ENCODE assay signal across 9 mouse cellular contexts in the genomic region with DNA sequence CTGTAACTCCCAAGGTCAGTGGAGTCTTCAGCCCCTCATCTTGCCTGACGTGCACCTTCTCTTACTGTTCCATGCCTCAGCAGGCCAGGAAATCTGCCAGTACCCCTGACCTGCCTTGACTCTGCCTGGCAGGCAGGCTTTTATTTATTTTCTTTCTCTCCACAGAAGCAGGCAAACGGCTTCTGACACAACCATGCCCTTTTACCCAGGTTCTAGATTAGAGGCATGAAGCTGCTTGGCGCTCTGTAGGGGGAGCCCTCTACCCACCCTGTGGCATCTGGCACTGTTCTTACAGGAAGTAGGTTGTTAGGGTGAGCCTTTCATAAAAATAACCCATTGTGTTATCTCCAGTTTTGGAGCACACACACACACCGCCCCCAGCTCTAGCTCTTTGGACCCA. TPM values are rescaled to one million over a fixed set of nuclear protein-coding genes. Genes with fewer than 3 reads are reported as not detected.
DNase-seq lines count a peak whose midpoint lies in the region; ATAC-seq and TF ChIP-seq lines count a peak whose summit lies in the region.
"Had no signal": no experiment of that assay in that cellular context is flagged by ENCODE, and none has a peak within 500 bp of the region (broad histone marks: within the 10 kb centered on the region; RNA-seq: fewer than 3 reads in every experiment).

No protein-coding gene starts in this region.

- peaks cover 35% of the 10 kb centered on the region for H3K36me3 ChIP-seq in kidney, embryonic 16.5 days (ENCODE audit: insufficient read depth, low read length)
- peaks cover 2 to 7% of the 10 kb centered on the region in 2 experiments; a peak in 3 of 4 replicates for H3K36me3 ChIP-seq in MEL (ENCODE audit: control insufficient read depth in 1 of 2, insufficient read depth in 2 of 2, low read length in 2 of 2)

- H3K4me3 ChIP-seq in kidney, embryonic 16.5 days (ENCODE audit: low read length): no peak overlapping the region
- H3K4me3 ChIP-seq in MEL (ENCODE audit: control insufficient read depth in 1 of 2, insufficient read depth in 1 of 2, low read depth in 2 of 2, low read length in 2 of 2): no peak overlapping the region
- H3K4me3 ChIP-seq: hindbrain, embryonic 15.5 days had no signal

- H3K27ac ChIP-seq in kidney, embryonic 16.5 days (ENCODE audit: low read length): no peak overlapping the region
- H3K27ac ChIP-seq in MEL (ENCODE audit: control insufficient read depth, low read depth, low read length): no peak overlapping the region
- H3K27ac ChIP-seq: hindbrain, embryonic 15.5 days had no signal

- DNase-seq in kidney, adult 18-20 months: peak; percentile 18
- DNase-seq in MEL (ENCODE audit: low read depth, low spot score): peak; percentile 54
- DNase-seq in fat pad, adult 2 months (ENCODE audit: extremely low read depth, low read depth, low spot score): peak; percentile 68
- DNase-seq in frontal cortex, adult 2 months (ENCODE audit: extremely low spot score in 1 of 2, low spot score in 1 of 2): no peak
- no peak for DNase-seq in frontal cortex, postnatal 36 days (ENCODE audit: low spot score in 2 of 2)
- no peak for DNase-seq in layer of hippocampus, postnatal 14 days (ENCODE audit: low spot score in 2 of 2)

- peaks cover 13% of the 10 kb centered on the region for H3K4me1 ChIP-seq in kidney, embryonic 16.5 days (ENCODE audit: insufficient read depth, low read length)
- peaks cover 0 to 15% of the 10 kb centered on the region in 2 experiments; a peak in 2 of 4 replicates for H3K4me1 ChIP-seq in MEL (ENCODE audit: control insufficient read depth in 1 of 2, insufficient read depth in 2 of 2, low read length in 2 of 2)

- no peak for TF ChIP-seq POLR2A in MEL (IDR thresholded peaks at IDR 0.05; ENCODE audit: control insufficient read depth in 1 of 2, insufficient read depth in 1 of 2, low read depth in 1 of 2, low read length in 2 of 2, poor library complexity in 1 of 2)

- WGBS in kidney, embryonic 16.5 days: 65% methylated on average over 4 of the region's 4 CpGs

- 0 out of 4 replicates have a peak, but pooled peaks of 1 of the 2 experiments have one; percentile 11 for TF ChIP-seq EP300 in MEL (IDR thresholded peaks at IDR 0.05; ENCODE audit: low read depth in 1 of 2, low read length in 2 of 2)

- TF ChIP-seq CTCF in MEL (IDR thresholded peaks at IDR 0.05 in 2 of 3, conservative IDR thresholded peaks at IDR 0.05 in 1 of 3; ENCODE audit: control insufficient read depth in 1 of 3, insufficient read depth in 1 of 3, low read depth in 2 of 3, low read length in 3 of 3, poor library complexity in 1 of 3, severe bottlenecking in 1 of 3): peak in 2 of 3 experiments; percentile 51 to 52; a peak in 4 of 6 replicates

- H3K9me3 ChIP-seq in kidney, embryonic 16.5 days (ENCODE audit: low read length): no peaks in the 10 kb centered on the region
- H3K9me3 ChIP-seq in MEL (replicated peaks; ENCODE audit: insufficient read depth, low read length): no peaks in the 10 kb centered on the region
- H3K9me3 ChIP-seq: hindbrain, embryonic 15.5 days had no signal

- H3K9ac ChIP-seq in kidney, embryonic 16.5 days (replicated peaks; ENCODE audit: low read length): no peak overlapping the region
- no peak overlapping the region for H3K9ac ChIP-seq in MEL (ENCODE audit: control insufficient read depth, low read depth, low read length, poor library complexity, severe bottlenecking)
- H3K9ac ChIP-seq: hindbrain, embryonic 15.5 days had no signal

- peaks cover 32% of the 10 kb centered on the region for H3K79me2 ChIP-seq in MEL (ENCODE audit: control insufficient read depth, insufficient read depth, low read length, poor library complexity)

- TF ChIP-seq RAD21 in MEL (IDR thresholded peaks at IDR 0.05; ENCODE audit: low read depth, low read length): peak; percentile 41

- no peak for ATAC-seq in kidney, embryonic 16.5 days (ENCODE audit: low FRiP score, low TSS enrichment)
- ATAC-seq in megakaryocyte progenitor cell, adult 5-6 weeks (replicated peaks; ENCODE audit: poor library complexity): peak; percentile 33; the same call in 1 of the 2 replicates

- H3K27me3 ChIP-seq in kidney, embryonic 16.5 days (ENCODE audit: insufficient read depth, low read length): no peaks in the 10 kb centered on the region
- no peaks in the 10 kb centered on the region for H3K27me3 ChIP-seq in MEL (ENCODE audit: control insufficient read depth in 1 of 2, insufficient read depth in 2 of 2, low read length in 2 of 2)
- H3K27me3 ChIP-seq: hindbrain, embryonic 15.5 days had no signal

- H3K4me2 ChIP-seq in kidney, embryonic 16.5 days (replicated peaks; ENCODE audit: low read depth, low read length): no peak overlapping the region
- H3K4me2 ChIP-seq: hindbrain, embryonic 15.5 days had no signal

TF ChIP-seq in MEL, 35 proteins besides CTCF, POLR2A, EP300 and RAD21:
- TF ChIP-seq SMC3 (IDR thresholded peaks at IDR 0.05; ENCODE audit: low read depth, low read length) (peak; percentile 18), ELF1 (IDR thresholded peaks at IDR 0.05; ENCODE audit: low read depth, low read length) (peak; percentile 32; the same call in 1 of the 2 replicates), ZKSCAN1 (IDR thresholded peaks at IDR 0.05; ENCODE audit: low read depth, low read length) (no peak), POLR2AphosphoS5 (IDR thresholded peaks at IDR 0.05; ENCODE audit: borderline replicate concordance, low read depth, low read length) (no peak), UBTF (IDR thresholded peaks at IDR 0.05; ENCODE audit: borderline replicate concordance, insufficient read depth, low read depth, low read length) (no peak), ZC3H11A (IDR thresholded peaks at IDR 0.05; ENCODE audit: low read depth, low read length) (no peak; the same call in 1 of the 2 replicates), TCF12 (IDR thresholded peaks at IDR 0.05; ENCODE audit: low read depth, low read length) (no peak), SIN3A (IDR thresholded peaks at IDR 0.05; ENCODE audit: low read length) (0 out of 2 replicates have a peak, but pooled peaks have one; percentile 22), NELFE (IDR thresholded peaks at IDR 0.05; ENCODE audit: low read depth, low read length) (no peak), POLR2AphosphoS2 (IDR thresholded peaks at IDR 0.05; ENCODE audit: low read length) (no peak), BHLHE40 (IDR thresholded peaks at IDR 0.05; ENCODE audit: borderline replicate concordance, low read depth, low read length) (no peak)

RNA-seq across cellular contexts. Expression of a gene that starts 4.6 kb away (rescaled TPM):
- polyA plus RNA-seq in kidney, embryonic 16.5 days (2015; fragmentation: Nextera tagmentation; extraction: Ambion mirVana): 391 and 404 TPM in 2 replicates
- 175 and 193 TPM in 2 replicates for total RNA-seq in MEL (2012; rRNA removed)
- polyA plus RNA-seq in MEL (2012; ENCODE audit: insufficient read depth in 1 of 2, insufficient read length in 2 of 2, low read depth in 1 of 2, low replicate concordance in 2 of 2, missing spikeins in 1 of 2): 100 to 1,000 TPM in 1 of 2 experiments, not detected in 1; 329 TPM
- total RNA-seq in megakaryocyte progenitor cell, adult 5-6 weeks (2015): 378 and 407 TPM in 2 replicates
- 230 and 257 TPM in 2 replicates for total RNA-seq in megakaryocyte progenitor cell, adult 5-6 weeks (2017)
- polyA plus RNA-seq in frontal cortex, adult 2 months (2012; rRNA removed): 830 and 929 TPM in 2 replicates
- total RNA-seq in layer of hippocampus, postnatal 14 days (2021): 100 to 1,000 TPM; 342 to 353 TPM

RNA-seq across cellular contexts. Expression of a gene that starts 35.2 kb away (rescaled TPM):
- 156 and 165 TPM in 2 replicates for polyA plus RNA-seq in kidney, embryonic 16.5 days (2015; fragmentation: Nextera tagmentation; extraction: Ambion mirVana)
- 5.4 and 11.4 TPM in 2 replicates for total RNA-seq in MEL (2012; rRNA removed)
- 10 to 100 TPM in 1 of 2 experiments, not detected in 1; 12.4 TPM for polyA plus RNA-seq in MEL (2012; ENCODE audit: insufficient read depth in 1 of 2, insufficient read length in 2 of 2, low read depth in 1 of 2, low replicate concordance in 2 of 2, missing spikeins in 1 of 2)
- total RNA-seq in megakaryocyte progenitor cell, adult 5-6 weeks (2015): 3.4 and 4.0 TPM in 2 replicates
- total RNA-seq in megakaryocyte progenitor cell, adult 5-6 weeks (2017): 0.71 and 1.8 TPM in 2 replicates
- 387 and 406 TPM in 2 replicates for polyA plus RNA-seq in frontal cortex, adult 2 months (2012; rRNA removed)
- 100 to 1,000 TPM; 359 to 363 TPM for total RNA-seq in layer of hippocampus, postnatal 14 days (2021)

Comparison
In these comparisons a context has a peak if more than half of its experiments do, and no peak if none do; other contexts are left out.
1. DNase-seq: peak in kidney, adult 18-20 months (single experiment), MEL (single experiment) and fat pad, adult 2 months (single experiment); none in frontal cortex, adult 2 months (0 of 2), frontal cortex, postnatal 36 days (0 of 2) and layer of hippocampus, postnatal 14 days (0 of 2).
2. RNA of a gene that starts 35.2 kb away (total RNA-seq): 359 to 363 TPM in layer of hippocampus, postnatal 14 days; 5.4 to 11.4 TPM in MEL and 0.71 to 4.0 TPM in megakaryocyte progenitor cell, adult 5-6 weeks; every median in the first group is over 10 times any median in the second.